Mouse (Mus musculus) layer of hippocampus, postnatal 14 days (tissue): ENCODE data around the gene Vil1. TPM values are rescaled to one million over a fixed set of nuclear protein-coding genes. Genes with fewer than 3 reads are reported as not detected.

ENCODE experiments used
- DNase-seq, 2 experiments: peaks; one replicate each; pipeline ENCODE4 v3.0.0; 2021 to 2022; ENCODE audit warnings: low spot score in 2 of 2, mixed read lengths in 1 of 2
- long read RNA-seq, 2 experiments: library from polyadenylated mRNA; stranded (forward); transcript quantifications; one replicate each; pipeline ENCODE4 v2.0.0; 2021
- total RNA-seq, 2 experiments: library from RNA; stranded (reverse); gene quantifications; 2 replicates each; pipeline ENCODE4 v1.2.3; 2021

Vil1 gene
- total RNA-seq: 1 to 10 TPM in 1 of 2 experiments, under 1 TPM in 1; 0.62 to 1.2 TPM
- long read RNA-seq, experiment 1, partial matches to known transcripts: 0 of 1 reads
- long read RNA-seq, experiment 1, other reads (novel, unspliced or antisense): 1 of 1 reads
- long read RNA-seq, experiment 2: 0 reads

- DNase-seq: no peak
Observed at GRCm38 (mm10) chr1:74408589-74409504, at the start of gene Vil1. Vil1 (plus strand) TSS chr1:74409376.

- DNase-seq: no peak
Observed at GRCm38 (mm10) chr1:74359952-74360517, 49.1 kb upstream of the Vil1 start.

- peak; percentile 68 to 89 for DNase-seq
Observed at GRCm38 (mm10) chr1:74361812-74362211, 47.4 kb upstream of the Vil1 start, which contains the start of gene Catip. Catip (plus strand) TSS chr1:74362108.

- no peak for DNase-seq
Observed at GRCm38 (mm10) chr1:74362325-74363229, 46.6 kb upstream of the Vil1 start.

- DNase-seq: no peak
Observed at GRCm38 (mm10) chr1:74363437-74363836, 45.7 kb upstream of the Vil1 start.

- no peak for DNase-seq
Observed at GRCm38 (mm10) chr1:74364270-74364669, 44.9 kb upstream of the Vil1 start.

GRCm38 (mm10) chr1:74367886-74368645 is 41.1 kb upstream of the Vil1 start:
- DNase-seq: no peak

- no peak for DNase-seq
Observed at GRCm38 (mm10) chr1:74370040-74370439, 39.1 kb upstream of the Vil1 start.

GRCm38 (mm10) chr1:74373372-74373771 is 35.8 kb upstream of the Vil1 start:
- no peak for DNase-seq

GRCm38 (mm10) chr1:74374980-74375379 is 34.2 kb upstream of the Vil1 start, which contains the start of gene Slc11a1:
Slc11a1 (plus strand) TSS chr1:74375195.
- DNase-seq: no peak

GRCm38 (mm10) chr1:74375561-74375960 is 33.6 kb upstream of the Vil1 start:
- DNase-seq: no peak

- no peak for DNase-seq
Observed at GRCm38 (mm10) chr1:74376396-74376795, 32.8 kb upstream of the Vil1 start.

- DNase-seq: no peak
Observed at GRCm38 (mm10) chr1:74379058-74379504, 30.1 kb upstream of the Vil1 start.

- DNase-seq: no peak
Observed at GRCm38 (mm10) chr1:74380484-74380883, 28.7 kb upstream of the Vil1 start.

GRCm38 (mm10) chr1:74381588-74382021 is 27.6 kb upstream of the Vil1 start:
- no peak for DNase-seq

GRCm38 (mm10) chr1:74383385-74383784 is 25.8 kb upstream of the Vil1 start:
- DNase-seq: no peak

- no peak for DNase-seq
Observed at GRCm38 (mm10) chr1:74384525-74384924, 24.7 kb upstream of the Vil1 start.

GRCm38 (mm10) chr1:74385064-74385463 is 24.1 kb upstream of the Vil1 start:
- DNase-seq: no peak

GRCm38 (mm10) chr1:74385531-74385930 is 23.6 kb upstream of the Vil1 start:
- no peak for DNase-seq

GRCm38 (mm10) chr1:74386363-74386713 is 22.8 kb upstream of the Vil1 start:
- no peak for DNase-seq
